Mouse (Mus musculus) gastrocnemius, adult 8-10 months (tissue): ENCODE data around the gene Adh6a. TPM values are rescaled to one million over a fixed set of nuclear protein-coding genes. Genes with fewer than 3 reads are reported as not detected.
"Not testable (repeated sequence)": the region's sequence is repeated elsewhere in the genome, so short reads cannot be mapped to it uniquely, and the experiment has no call there.

Source experiments
- DNase-seq, 2 experiments: peaks; one replicate each; pipeline ENCODE4 v3.0.0; 2022; ENCODE audit warnings: low spot score in 2 of 2
- total RNA-seq, 4 experiments: library from RNA; stranded (reverse); gene quantifications; 2 replicates each; pipeline ENCODE4 v1.2.4; 2022

The Adh6a gene
- total RNA-seq, 4 experiments from 2014 or later: not detected

GRCm38 (mm10) chr3:138325001-138325400 lies 11.9 kb downstream of the Adh6a start:
- no peak for DNase-seq

GRCm38 (mm10) chr3:138325466-138325865 lies 12.4 kb downstream of the Adh6a start:
- no peak for DNase-seq

GRCm38 (mm10) chr3:138333910-138334309 lies 20.8 kb downstream of the Adh6a start:
- DNase-seq: no peak

- no peak for DNase-seq
Observed at GRCm38 (mm10) chr3:138334320-138334719, 21.2 kb downstream of the Adh6a start.

- no peak for DNase-seq
Observed at GRCm38 (mm10) chr3:138335566-138335965, 22.5 kb downstream of the Adh6a start.

GRCm38 (mm10) chr3:138336104-138336754 lies 23.1 kb downstream of the Adh6a start:
- DNase-seq: no peak

- DNase-seq: no peak
Observed at GRCm38 (mm10) chr3:138341471-138341870, 28.4 kb downstream of the Adh6a start, which contains the start of gene Adh6b. TSS of gene Adh6b (plus strand) at chr3:138341775.

GRCm38 (mm10) chr3:138347041-138347440 lies 34.0 kb downstream of the Adh6a start:
- DNase-seq: no peak

- DNase-seq: no peak
Observed at GRCm38 (mm10) chr3:138352012-138352809, 39.1 kb downstream of the Adh6a start.

GRCm38 (mm10) chr3:138358856-138359255 lies 45.8 kb downstream of the Adh6a start:
- no peak for DNase-seq

- DNase-seq: no peak
Observed at GRCm38 (mm10) chr3:138360721-138361120, 47.6 kb downstream of the Adh6a start.

- DNase-seq: no peak
Observed at GRCm38 (mm10) chr3:138362920-138363319, 49.8 kb downstream of the Adh6a start.

GRCm38 (mm10) chr3:138366181-138366580 lies 53.1 kb downstream of the Adh6a start:
- no peak for DNase-seq

- DNase-seq: no peak
Observed at GRCm38 (mm10) chr3:138369546-138369945, 56.5 kb downstream of the Adh6a start.

- not testable (repeated sequence) for DNase-seq
Observed at GRCm38 (mm10) chr3:138370289-138370688, 57.2 kb downstream of the Adh6a start.

GRCm38 (mm10) chr3:138373920-138374319 lies 60.8 kb downstream of the Adh6a start:
- DNase-seq: no peak

- no peak for DNase-seq
Observed at GRCm38 (mm10) chr3:138375148-138375547, 62.1 kb downstream of the Adh6a start.

Other genes starting within 250 kb of the Adh6a start
- gene 1110002E22Rik, start 248.2 kb upstream of the Adh6a start, total RNA-seq: 100 to 1,000 TPM in 1 of 4 experiments, 10 to 100 TPM in 3; 52.7 to 126 (median 95.8) TPM
- gene Gm5105, start 245.9 kb upstream of the Adh6a start, total RNA-seq: 1 to 10 TPM in 2 of 4 experiments, under 1 TPM in 2; 0.72 to 1.8 (median 1.2) TPM
- gene Trmt10a, start 169.8 kb upstream of the Adh6a start, total RNA-seq: 1 to 10 TPM in 3 of 4 experiments, under 1 TPM in 1; 0.80 to 2.5 (median 2.1) TPM
- 1 to 10 TPM; 1.3 to 2.5 (median 1.5) TPM for gene Mttp, start 168.3 kb upstream of the Adh6a start, total RNA-seq
- gene 4930579F01Rik, start 119.5 kb upstream of the Adh6a start, total RNA-seq: not detected
- under 1 TPM; 0.12 to 0.88 (median 0.37) TPM for gene Adh7, start 95.5 kb upstream of the Adh6a start, total RNA-seq
- 10 to 100 TPM; 14.7 to 36.9 (median 23.9) TPM for gene Adh1, start 52.3 kb upstream of the Adh6a start, total RNA-seq
- gene Adh6b, start 28.5 kb downstream of the Adh6a start, total RNA-seq: under 1 TPM in 1 of 4 experiments, not detected in 3; 0.16 TPM
- not detected for gene Adh4, start 102.2 kb downstream of the Adh6a start, total RNA-seq
- gene Adh5, start 129.8 kb downstream of the Adh6a start, total RNA-seq: 10 to 100 TPM; 61.0 to 64.1 (median 61.7) TPM
- gene Metap1, start 176.2 kb downstream of the Adh6a start, total RNA-seq: 10 to 100 TPM; 51.4 to 54.0 (median 53.7) TPM
- gene Eif4e, start 212.9 kb downstream of the Adh6a start, total RNA-seq: 100 to 1,000 TPM; 109 to 133 (median 125) TPM